Mouse (Mus musculus) hindbrain, embryonic 12.5 days (tissue): ENCODE results near the gene Gm3336. TPM values are rescaled to one million over a fixed set of nuclear protein-coding genes. Genes with fewer than 3 reads are reported as not detected.

Source experiments
- ATAC-seq: fragments of 200-750 bp; cut with Nextera tagmentation; 2 replicates; pipeline ENCODE4 v1.8.0; 2017; ENCODE audit warnings: moderate TSS enrichment; ENCODE audit not compliant: low FRiP score
- H3K27ac ChIP-seq: fragments of 300-500 bp; sonication (generic); 2 replicates; pipeline ENCODE4 v1.5.1; 2016; ENCODE audit warnings: mild to moderate bottlenecking
- H3K27me3 ChIP-seq: fragments of 300-500 bp; sonication (generic); 2 replicates; pipeline ENCODE4 v1.6.1; 2016; ENCODE audit warnings: mild to moderate bottlenecking
- H3K36me3 ChIP-seq: fragments of 300-500 bp; sonication (generic); 2 replicates; pipeline ENCODE4 v1.6.1; 2016; ENCODE audit warnings: mild to moderate bottlenecking
- H3K4me1 ChIP-seq: fragments of 300-500 bp; sonication (generic); 2 replicates; pipeline ENCODE4 v1.6.1; 2016
- H3K4me2 ChIP-seq: fragments of 300-500 bp; sonication (generic); replicated peaks from 2 replicates; pipeline ENCODE4 v1.6.1; 2016; ENCODE audit warnings: mild to moderate bottlenecking
- H3K4me3 ChIP-seq: fragments of 300-500 bp; sonication (generic); 2 replicates; pipeline ENCODE4 v1.5.1; 2016; ENCODE audit warnings: mild to moderate bottlenecking
- H3K9ac ChIP-seq: fragments of 300-500 bp; sonication (generic); 2 replicates; pipeline ENCODE4 v1.6.1; 2016; ENCODE audit warnings: mild to moderate bottlenecking, moderate library complexity
- H3K9me3 ChIP-seq: fragments of 300-500 bp; sonication (generic); replicated peaks from 2 replicates; pipeline ENCODE4 v1.6.1; 2016; ENCODE audit warnings: mild to moderate bottlenecking
- WGBS: fragments of 180-500 bp; shearing (Covaris S2); methylation state at CpG from one replicate; pipeline ENCODE4 v1.1.7; 2016; 5-methylcytosine and 5-hydroxymethylcytosine counted together
- polyA plus RNA-seq: library from polyadenylated mRNA; unstranded; fragments of >200 nt; fragmentation: Nextera tagmentation; extraction: Ambion mirVana; gene quantifications from 2 replicates; pipeline ENCODE4 v1.2.1, GENCODE M21; 2016

Gm3336 gene
- not detected in 2 replicates for polyA plus RNA-seq

GRCm38 (mm10) chr8:70718297-70718696 is at the start of gene Gm3336:
Gm3336 (plus strand) TSS chr8:70718543.
- Histone ChIP-seq H3K9me3 (no peaks in the 10 kb centered on the region), H3K4me2 (0 out of 2 replicates have a peak within 1 kb of the TSS, but pooled peaks have one; percentile 15), H3K4me3 (no peak within 1 kb of the TSS), H3K9ac (no peak within 1 kb of the TSS), H3K27ac (no peak within 1 kb of the TSS), H3K27me3 (peaks cover 12% of the 10 kb centered on the region; the same call in 1 of the 2 replicates), H3K36me3 (no peaks in the 10 kb centered on the region), H3K4me1 (peaks cover 7% of the 10 kb centered on the region; the same call in 1 of the 2 replicates)
- 4% methylated on average over 19 of the region's 19 CpGs for WGBS
- no peak; the same call in 1 of the 2 replicates for ATAC-seq

- 60% methylated on average over 10 of the region's 10 CpGs for WGBS
- 0 out of 2 replicates have a peak, but pooled peaks cover 3% of the 10 kb centered on the region for H3K36me3 ChIP-seq
- no peak overlapping the region for H3K4me2 ChIP-seq
- no peaks in the 10 kb centered on the region for H3K27me3 ChIP-seq
- H3K4me1 ChIP-seq = peaks cover 17% of the 10 kb centered on the region
- no peak overlapping the region for H3K27ac ChIP-seq
- no peak overlapping the region for H3K4me3 ChIP-seq
- ATAC-seq = no peak
- H3K9me3 ChIP-seq = no peaks in the 10 kb centered on the region
- no peak overlapping the region for H3K9ac ChIP-seq
Observed at GRCm38 (mm10) chr8:70671615-70672324, 46.6 kb upstream of the Gm3336 start.

- WGBS = 40% methylated on average over 19 of the region's 19 CpGs
Observed at GRCm38 (mm10) chr8:70672325-70673078, 45.8 kb upstream of the Gm3336 start.

GRCm38 (mm10) chr8:70673079-70673856 is 45.1 kb upstream of the Gm3336 start, which contains the start of gene Lsm4:
Lsm4 (plus strand) TSS chr8:70673248.
- Histone ChIP-seq H3K4me2 (peak within 1 kb of the TSS; percentile 79), H3K36me3 (peaks cover 13% of the 10 kb centered on the region), H3K9me3 (no peaks in the 10 kb centered on the region), H3K4me1 (peaks cover 17% of the 10 kb centered on the region), H3K27ac (peak within 1 kb of the TSS; percentile 96), H3K9ac (peak within 1 kb of the TSS; percentile 70), H3K27me3 (no peaks in the 10 kb centered on the region), H3K4me3 (peak within 1 kb of the TSS; percentile 66)
- WGBS = under 1% methylated on average over 60 of the region's 60 CpGs
- peak; percentile 98 for ATAC-seq

More at GRCm38 (mm10) chr8:70672325-70673078, 45.8 kb upstream of the Gm3336 start:
- ATAC-seq = peak; percentile 55
- Histone ChIP-seq H3K27me3 (no peaks in the 10 kb centered on the region), H3K9ac (peak overlapping the region; percentile 58), H3K9me3 (no peaks in the 10 kb centered on the region), H3K4me2 (peak overlapping the region; percentile 51), H3K36me3 (peaks cover 5% of the 10 kb centered on the region; the same call in 1 of the 2 replicates), H3K4me1 (peaks cover 17% of the 10 kb centered on the region), H3K27ac (peak overlapping the region; percentile 96), H3K4me3 (peak overlapping the region; percentile 66)

GRCm38 (mm10) chr8:70674109-70674508 is 44.2 kb upstream of the Gm3336 start:
- Histone ChIP-seq H3K27ac (peak overlapping the region; percentile 96), H3K36me3 (peaks cover 21% of the 10 kb centered on the region), H3K4me3 (peak overlapping the region; percentile 66), H3K9ac (peak overlapping the region; percentile 70), H3K9me3 (no peaks in the 10 kb centered on the region), H3K4me2 (peak overlapping the region; percentile 79), H3K27me3 (no peaks in the 10 kb centered on the region), H3K4me1 (peaks cover 17% of the 10 kb centered on the region)
- no peak for ATAC-seq
- WGBS = 90% methylated on average over 3 of the region's 3 CpGs

- H3K9me3 ChIP-seq = no peaks in the 10 kb centered on the region
- no peaks in the 10 kb centered on the region for H3K27me3 ChIP-seq
- 0 out of 2 replicates have a peak overlapping the region, but pooled peaks have one; percentile 70 for H3K9ac ChIP-seq
- no peak overlapping the region for H3K27ac ChIP-seq
- peaks cover 27% of the 10 kb centered on the region for H3K36me3 ChIP-seq
- peak overlapping the region; percentile 79; the same call in 1 of the 2 replicates for H3K4me2 ChIP-seq
- WGBS = 84% methylated on average over 4 of the region's 4 CpGs
- peaks cover 17% of the 10 kb centered on the region for H3K4me1 ChIP-seq
- no peak for ATAC-seq
- H3K4me3 ChIP-seq = no peak overlapping the region
Observed at GRCm38 (mm10) chr8:70674716-70675115, 43.6 kb upstream of the Gm3336 start.

- ATAC-seq = no peak
- Histone ChIP-seq H3K4me2 (no peak overlapping the region), H3K4me3 (no peak overlapping the region), H3K4me1 (peaks cover 17% of the 10 kb centered on the region), H3K9me3 (no peaks in the 10 kb centered on the region), H3K27me3 (no peaks in the 10 kb centered on the region), H3K27ac (no peak overlapping the region), H3K36me3 (peaks cover 27% of the 10 kb centered on the region), H3K9ac (no peak overlapping the region)
- WGBS = 95% methylated on average over 1 of the region's 1 CpGs
Observed at GRCm38 (mm10) chr8:70675336-70675735, 43.0 kb upstream of the Gm3336 start.

GRCm38 (mm10) chr8:70677451-70678080 is 40.8 kb upstream of the Gm3336 start:
- no peak overlapping the region for H3K4me2 ChIP-seq
- no peak for ATAC-seq
- no peak overlapping the region for H3K4me3 ChIP-seq
- WGBS = 91% methylated on average over 15 of the region's 15 CpGs
- peaks cover 4% of the 10 kb centered on the region; the same call in 1 of the 2 replicates for H3K27me3 ChIP-seq
- H3K9ac ChIP-seq = no peak overlapping the region
- H3K9me3 ChIP-seq = no peaks in the 10 kb centered on the region
- H3K36me3 ChIP-seq = peaks cover 27% of the 10 kb centered on the region
- peaks cover 21% of the 10 kb centered on the region for H3K4me1 ChIP-seq
- H3K27ac ChIP-seq = no peak overlapping the region

- H3K9ac ChIP-seq = no peak overlapping the region
- peaks cover 19% of the 10 kb centered on the region for H3K4me1 ChIP-seq
- H3K27me3 ChIP-seq = peaks cover 6% of the 10 kb centered on the region; the same call in 1 of the 2 replicates
- no peak overlapping the region for H3K27ac ChIP-seq
- peaks cover 27% of the 10 kb centered on the region for H3K36me3 ChIP-seq
- H3K4me2 ChIP-seq = no peak overlapping the region
- no peak overlapping the region for H3K4me3 ChIP-seq
- no peaks in the 10 kb centered on the region for H3K9me3 ChIP-seq
- ATAC-seq = no peak
Observed at GRCm38 (mm10) chr8:70678679-70679078, 39.7 kb upstream of the Gm3336 start.

- no peak overlapping the region for H3K27ac ChIP-seq
- peaks cover 6% of the 10 kb centered on the region; the same call in 1 of the 2 replicates for H3K27me3 ChIP-seq
- H3K9me3 ChIP-seq = no peaks in the 10 kb centered on the region
- H3K4me3 ChIP-seq = no peak overlapping the region
- 91% methylated on average over 4 of the region's 4 CpGs for WGBS
- no peak overlapping the region for H3K4me2 ChIP-seq
- peaks cover 13% of the 10 kb centered on the region for H3K4me1 ChIP-seq
- no peak for ATAC-seq
- H3K9ac ChIP-seq = no peak overlapping the region
- peaks cover 27% of the 10 kb centered on the region for H3K36me3 ChIP-seq
Observed at GRCm38 (mm10) chr8:70679404-70679803, 38.9 kb upstream of the Gm3336 start.

GRCm38 (mm10) chr8:70680039-70680438 is 38.3 kb upstream of the Gm3336 start:
- 84% methylated on average over 3 of the region's 3 CpGs for WGBS
- Histone ChIP-seq H3K27me3 (peaks cover 6% of the 10 kb centered on the region; the same call in 1 of the 2 replicates), H3K4me2 (no peak overlapping the region), H3K4me3 (no peak overlapping the region), H3K9me3 (no peaks in the 10 kb centered on the region), H3K9ac (no peak overlapping the region), H3K4me1 (peaks cover 6% of the 10 kb centered on the region), H3K36me3 (peaks cover 27% of the 10 kb centered on the region), H3K27ac (no peak overlapping the region)
- ATAC-seq = no peak
